Mouse (Mus musculus) cortical plate, adult 2 months (tissue): Measurements from ENCODE around the gene Cdk14.

Source experiments
- CTCF ChIP-seq: fragments of 200-500 bp; IDR thresholded peaks from 2 replicates; pipeline ENCODE4 v1.5.1; 2011; ENCODE audit warnings: mild to moderate bottlenecking, control low read depth, low read length; ENCODE audit not compliant: insufficient read depth; ENCODE audit errors: extremely low read depth
- POLR2A ChIP-seq: fragments of 200-500 bp; IDR thresholded peaks from 2 replicates; pipeline ENCODE4 v1.6.1; 2011; ENCODE audit warnings: mild to moderate bottlenecking, low read length, control low read depth; ENCODE audit not compliant: insufficient read depth; ENCODE audit errors: extremely low read depth

- no peak for TF ChIP-seq CTCF
- no peak for TF ChIP-seq POLR2A
Observed at GRCm38 (mm10) chr5:5275321-5275720, 144.8 kb downstream of the Cdk14 start.
